Mouse (Mus musculus) C2C12 (cell line): ENCODE data around the gene Phospho2. TPM values are rescaled to one million over a fixed set of nuclear protein-coding genes. Genes with fewer than 3 reads are reported as not detected.
"Not testable (repeated sequence)": the region's sequence is repeated elsewhere in the genome, so short reads cannot be mapped to it uniquely, and the experiment has no call there.

ENCODE experiments used
- H3K27me3 ChIP-seq: one replicate; pipeline ENCODE4 v1.6.1; 2011; ENCODE audit not compliant: control insufficient read depth, insufficient read depth, insufficient read length
- H3K36me3 ChIP-seq: one replicate; pipeline ENCODE4 v1.6.1; 2011; ENCODE audit not compliant: control insufficient read depth, insufficient read depth
- H3K4me3 ChIP-seq: one replicate; pipeline ENCODE4 v1.5.1; 2011; ENCODE audit warnings: mild to moderate bottlenecking, control low read depth; ENCODE audit not compliant: poor library complexity, insufficient read depth, severe bottlenecking
- H3K79me2 ChIP-seq: one replicate; pipeline ENCODE4 v1.6.1; 2011; ENCODE audit not compliant: control insufficient read depth, insufficient read depth
- H3K79me3 ChIP-seq: one replicate; pipeline ENCODE4 v1.6.1; 2011; ENCODE audit warnings: low read depth, control low read depth
- H3ac ChIP-seq: one replicate; pipeline ENCODE3; 2011; ENCODE audit warnings: low read depth; ENCODE audit not compliant: control insufficient read depth, insufficient read length
- CEBPB ChIP-seq: IDR thresholded peaks from one replicate; pipeline ENCODE4 v1.6.1; 2011; ENCODE audit warnings: low read depth, mild to moderate bottlenecking, control low read depth, moderate library complexity
- CTCF ChIP-seq: IDR thresholded peaks from one replicate; pipeline ENCODE4 v1.5.1; 2011; ENCODE audit not compliant: control insufficient read depth, insufficient read depth, insufficient read length
- FOSL1 ChIP-seq: IDR thresholded peaks from one replicate; pipeline ENCODE4 v1.8.0; 2011; ENCODE audit warnings: mild to moderate bottlenecking, low read length; ENCODE audit not compliant: poor library complexity, insufficient read depth, severe bottlenecking
- MAX ChIP-seq: IDR thresholded peaks from one replicate; pipeline ENCODE4 v1.6.1; 2011; ENCODE audit warnings: mild to moderate bottlenecking, control low read depth
- MYOD1 ChIP-seq: IDR thresholded peaks from one replicate; pipeline ENCODE4 v1.6.1; 2011; ENCODE audit warnings: low read depth; ENCODE audit not compliant: control insufficient read depth, insufficient read length
- MYOG ChIP-seq: IDR thresholded peaks from one replicate; pipeline ENCODE4 v1.6.1; 2011; ENCODE audit not compliant: control insufficient read depth, insufficient read length; ENCODE audit errors: extremely low read depth
- USF1 ChIP-seq: IDR thresholded peaks from one replicate; pipeline ENCODE4 v1.6.1; 2011; ENCODE audit warnings: low read depth, mild to moderate bottlenecking, control low read depth, moderate library complexity
- polyA plus RNA-seq: library from polyadenylated mRNA; unstranded; fragments of >200 nt; fragmentation: generic; extraction: Trizol; gene quantifications from one replicate; pipeline ENCODE4 v1.2.1, GENCODE M21; 2012; ENCODE audit warnings: missing spikeins

Gene Phospho2
- polyA plus RNA-seq, 1 experiment = 9.0 TPM

DNA sequence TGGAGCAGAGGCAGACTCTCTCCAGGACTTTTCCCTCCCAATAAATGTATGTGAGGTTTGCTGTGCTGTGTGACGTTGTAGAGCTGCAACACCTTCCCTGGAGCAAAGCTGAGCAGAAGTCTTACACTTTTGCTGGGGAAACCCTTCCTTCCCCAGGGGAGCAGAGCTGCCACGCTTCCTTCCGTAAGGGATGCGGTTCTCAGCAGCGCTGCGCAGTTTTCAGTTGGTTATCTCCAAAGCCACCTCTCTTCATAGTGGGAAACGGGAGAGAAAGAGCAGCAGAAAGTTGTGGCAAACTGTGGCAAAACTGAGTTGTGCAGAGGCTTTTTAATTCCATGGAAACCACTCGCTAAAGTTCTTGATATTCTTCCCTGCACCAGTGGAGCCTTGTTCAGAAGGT lies 14.3 kb downstream of the Phospho2 start:
- H3ac ChIP-seq = no peak overlapping the region

DNA sequence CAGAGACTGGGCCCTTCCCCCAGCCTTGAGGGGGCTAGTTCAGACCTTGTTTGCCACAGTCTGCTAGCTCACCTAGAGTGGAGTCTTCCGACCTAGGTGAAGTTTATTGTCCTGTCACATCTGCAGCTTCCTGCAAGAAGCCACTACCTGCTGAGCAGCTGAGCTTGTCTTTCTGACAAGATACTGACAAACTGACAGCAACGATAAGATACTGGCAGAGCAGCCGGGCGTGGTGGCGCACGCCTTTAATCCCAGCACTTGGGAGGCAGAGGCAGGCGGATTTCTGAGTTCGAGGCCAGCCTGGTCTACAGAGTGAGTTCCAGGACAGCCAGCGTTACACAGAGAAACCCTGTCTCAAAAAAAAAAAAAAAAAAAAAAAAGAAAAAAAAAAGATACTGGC lies 15.2 kb downstream of the Phospho2 start:
- not testable (repeated sequence) for H3K27me3 ChIP-seq, H3K79me3 ChIP-seq, H3K4me3 ChIP-seq, H3K36me3 ChIP-seq, H3ac ChIP-seq, H3K79me2 ChIP-seq

More for the DNA sequence above, 14.3 kb downstream of the Phospho2 start:
- Histone ChIP-seq H3K36me3 (no peaks in the 10 kb centered on the region), H3K79me2 (no peaks in the 10 kb centered on the region), H3K4me3 (no peak overlapping the region), H3K79me3 (no peaks in the 10 kb centered on the region), H3K27me3 (no peaks in the 10 kb centered on the region)
- TF ChIP-seq MAX (no peak), MYOG (no peak), FOSL1 (no peak), CTCF (no peak), USF1 (no peak), CEBPB (no peak), MYOD1 (no peak)

DNA sequence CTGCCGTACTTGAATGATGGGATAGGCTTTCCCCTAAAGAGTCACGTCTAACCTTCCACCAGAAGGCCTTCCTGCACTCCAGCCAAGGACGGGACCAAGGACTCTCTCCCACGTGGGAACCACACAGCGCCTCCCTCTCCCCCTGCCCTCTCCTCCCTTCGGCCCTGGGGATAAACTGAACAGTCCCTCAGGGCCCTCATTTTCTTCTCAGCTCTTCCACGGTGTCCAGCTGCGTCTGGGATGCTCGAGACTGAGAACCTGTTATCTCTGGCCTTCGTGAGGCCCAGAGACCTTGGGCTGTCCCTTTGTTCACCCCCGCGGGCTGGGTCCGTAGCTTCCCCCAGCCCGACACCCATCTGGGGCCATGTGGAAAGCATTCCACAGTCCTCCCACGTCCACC lies 20.7 kb downstream of the Phospho2 start:
- H3K36me3 ChIP-seq = no peaks in the 10 kb centered on the region
- no peak overlapping the region for H3ac ChIP-seq
- TF ChIP-seq MYOD1 = no peak
- no peak for TF ChIP-seq USF1
- TF ChIP-seq MYOG = no peak
- no peak for TF ChIP-seq CTCF
- no peak for TF ChIP-seq MAX
- no peak for TF ChIP-seq FOSL1
- no peaks in the 10 kb centered on the region for H3K79me2 ChIP-seq
- H3K4me3 ChIP-seq = no peak overlapping the region
- peaks cover 6% of the 10 kb centered on the region for H3K27me3 ChIP-seq
- H3K79me3 ChIP-seq = no peaks in the 10 kb centered on the region

DNA sequence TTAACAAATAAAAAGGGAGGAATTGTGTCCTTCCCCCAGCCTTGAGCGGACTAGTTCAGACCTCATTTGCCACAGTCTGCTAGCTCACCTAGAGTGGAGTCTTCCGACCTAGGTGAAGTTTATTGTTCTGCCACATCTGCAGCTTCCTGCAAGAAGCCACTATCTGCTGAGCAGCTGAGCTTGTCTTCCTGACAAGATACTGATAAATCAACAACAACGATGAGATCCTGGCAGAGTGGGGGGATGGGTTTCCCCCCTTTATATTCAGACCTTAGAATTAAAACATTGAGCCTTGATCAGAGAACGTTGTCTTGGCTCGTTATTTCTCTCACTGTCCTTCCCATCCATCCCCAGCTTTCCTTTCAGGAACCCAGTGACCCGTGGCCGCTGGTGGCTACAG lies 21.9 kb downstream of the Phospho2 start:
- not testable (repeated sequence) for H3K79me3 ChIP-seq, H3K36me3 ChIP-seq, H3K4me3 ChIP-seq, H3K27me3 ChIP-seq, H3ac ChIP-seq, H3K79me2 ChIP-seq

DNA sequence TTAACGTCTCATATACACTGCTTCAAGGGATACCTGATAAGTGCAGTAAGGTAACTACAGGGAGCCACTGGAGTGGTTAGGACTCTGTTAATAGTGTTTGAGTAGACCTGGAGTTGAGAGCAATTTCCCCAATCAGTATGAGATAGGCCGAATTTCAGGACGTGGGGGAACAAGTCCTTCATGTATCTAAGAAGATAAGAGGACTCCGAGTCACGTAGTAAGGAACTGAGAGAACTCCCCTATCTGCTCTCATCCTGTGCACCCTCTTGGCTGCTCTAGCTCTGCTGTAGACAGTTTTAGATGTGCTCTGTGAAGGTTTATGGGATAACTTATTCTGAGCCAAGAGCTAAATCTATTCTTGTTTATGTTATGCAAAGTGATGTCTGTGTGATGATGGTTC lies 27.2 kb downstream of the Phospho2 start:
- TF ChIP-seq FOSL1 (no peak), MYOG (no peak), MYOD1 (no peak), MAX (no peak), CEBPB (no peak), CTCF (no peak), USF1 (no peak)
- Histone ChIP-seq H3K36me3 (no peaks in the 10 kb centered on the region), H3ac (no peak overlapping the region), H3K79me2 (no peaks in the 10 kb centered on the region), H3K79me3 (no peaks in the 10 kb centered on the region), H3K27me3 (peaks cover 3% of the 10 kb centered on the region), H3K4me3 (no peak overlapping the region)

DNA sequence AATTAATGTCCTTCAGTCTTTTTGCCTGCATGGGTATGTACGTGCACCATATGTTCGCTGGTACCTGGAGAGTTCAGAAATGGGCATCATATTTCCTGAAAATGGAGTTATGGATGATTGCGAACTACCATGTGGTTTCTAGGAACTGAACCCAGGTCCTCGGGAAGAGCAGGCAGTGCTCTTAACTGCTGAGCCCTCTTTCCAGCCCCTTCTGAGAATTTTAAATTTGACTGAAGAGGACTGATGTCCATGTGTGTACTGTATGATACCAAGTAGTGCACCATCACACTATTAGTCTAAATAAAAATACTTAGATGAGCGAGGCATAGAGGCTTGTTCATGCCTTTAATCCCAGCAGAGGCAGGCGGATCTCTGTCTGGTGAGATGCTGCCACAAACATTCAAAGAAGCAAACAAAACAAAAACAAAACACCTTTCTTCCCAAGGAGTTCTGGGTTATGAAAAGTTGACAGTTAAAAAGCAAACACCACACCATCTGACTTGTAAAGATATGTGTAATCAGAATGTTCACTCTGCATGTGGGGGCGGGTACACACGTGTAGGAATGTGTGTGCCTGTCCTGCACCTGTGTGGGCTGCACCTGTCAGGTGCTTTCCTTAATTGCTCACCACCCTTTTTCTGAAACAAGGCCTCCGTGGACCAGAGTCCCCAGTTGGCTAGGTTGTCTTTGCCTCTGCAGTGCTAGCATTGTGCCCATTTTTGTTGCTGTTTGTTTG lies 29.1 kb downstream of the Phospho2 start:
- Histone ChIP-seq H3K79me2 (no peaks in the 10 kb centered on the region), H3K36me3 (no peaks in the 10 kb centered on the region), H3K79me3 (no peaks in the 10 kb centered on the region), H3K4me3 (no peak overlapping the region), H3ac (no peak overlapping the region), H3K27me3 (peaks cover 7% of the 10 kb centered on the region)
- no peak for TF ChIP-seq CTCF
- no peak for TF ChIP-seq CEBPB
- no peak for TF ChIP-seq MAX
- no peak for TF ChIP-seq USF1
- TF ChIP-seq FOSL1 = no peak
- no peak for TF ChIP-seq MYOD1
- TF ChIP-seq MYOG = no peak
